Mouse (Mus musculus) small intestine, adult 2 months (tissue): ENCODE data around the gene Cdh12.

ENCODE experiments used
- CTCF ChIP-seq: fragments of 200-500 bp; IDR thresholded peaks from 2 replicates; pipeline ENCODE4 v1.5.1; 2012; ENCODE audit warnings: low read depth, mild to moderate bottlenecking, control low read depth, inconsistent platforms, low read length, moderate library complexity, mixed read lengths; ENCODE audit not compliant: insufficient replicate concordance, insufficient read length; ENCODE audit errors: extremely low read depth
- POLR2A ChIP-seq: fragments of 200-500 bp; IDR thresholded peaks from 2 replicates; pipeline ENCODE4 v1.6.1; 2012; ENCODE audit warnings: low read depth, mild to moderate bottlenecking, control low read depth, inconsistent platforms, low read length, moderate library complexity

- TF ChIP-seq POLR2A, result no peak
- TF ChIP-seq CTCF, result no peak
Observed at GRCm38 (mm10) chr15:21153602-21154001, 704.5 kb downstream of the Cdh12 start.
